Mouse (Mus musculus): Measurements from ENCODE around the gene Rap1gap. TPM values are rescaled to one million over a fixed set of nuclear protein-coding genes. Genes with fewer than 3 reads are reported as not detected.

The Rap1gap gene
- polyA plus RNA-seq (2015; fragmentation: Nextera tagmentation; extraction: Ambion mirVana), result 12.8 and 15.6 TPM in 2 replicates

- ATAC-seq (peak; percentile 37), DNase-seq (peak; percentile 37)
- no peak within 1 kb of the TSS for H3K27ac ChIP-seq (ENCODE audit: low read depth)
- no peaks in the 10 kb centered on the region for H3K9me3 ChIP-seq (ENCODE audit: low read length)
- no peaks in the 10 kb centered on the region for H3K36me3 ChIP-seq (replicated peaks; ENCODE audit: insufficient read depth, low read length)
- H3K4me1 ChIP-seq (ENCODE audit: insufficient read depth), result no peaks in the 10 kb centered on the region
- peak within 1 kb of the TSS; percentile 74 for H3K4me2 ChIP-seq (ENCODE audit: low read depth, low read length)
- peak within 1 kb of the TSS; percentile 55 for H3K4me3 ChIP-seq (ENCODE audit: low read depth, low read length)
- H3K9ac ChIP-seq (replicated peaks), result peak within 1 kb of the TSS; percentile 59
- H3K27me3 ChIP-seq (ENCODE audit: insufficient read depth, low read length), result peaks cover 33% of the 10 kb centered on the region
- under 1% methylated on average over 36 of the region's 44 CpGs for WGBS (ENCODE audit: insufficient replicate concordance)
- TF ChIP-seq CTCF (IDR thresholded peaks at IDR 0.05; ENCODE audit: low read depth) (no peak), EP300 (IDR thresholded peaks at IDR 0.05; ENCODE audit: low read depth) (no peak)
Measured at GRCm38 (mm10) chr4:137664433-137664979, at the start of gene Rap1gap. Rap1gap (plus strand) TSS chr4:137664726.

- Histone ChIP-seq H3K4me3 (ENCODE audit: low read depth, low read length) (no peak overlapping the region), H3K9ac (replicated peaks) (no peak overlapping the region), H3K27me3 (ENCODE audit: insufficient read depth, low read length) (no peaks in the 10 kb centered on the region), H3K4me2 (ENCODE audit: low read depth, low read length) (no peak overlapping the region), H3K4me1 (ENCODE audit: insufficient read depth) (no peaks in the 10 kb centered on the region), H3K27ac (ENCODE audit: low read depth) (no peak overlapping the region), H3K36me3 (replicated peaks; ENCODE audit: insufficient read depth, low read length) (peaks cover 77% of the 10 kb centered on the region), H3K9me3 (ENCODE audit: low read length) (no peaks in the 10 kb centered on the region)
- TF ChIP-seq EP300 (IDR thresholded peaks at IDR 0.05; ENCODE audit: low read depth) (no peak), CTCF (IDR thresholded peaks at IDR 0.05; ENCODE audit: low read depth) (no peak)
- DNase-seq, result no peak
- WGBS (ENCODE audit: insufficient replicate concordance), result 81% methylated on average over 8 of the region's 8 CpGs
- no peak for ATAC-seq
Measured at GRCm38 (mm10) chr4:137622847-137623246, 41.7 kb upstream of the Rap1gap start.

GRCm38 (mm10) chr4:137627476-137628235 lies 36.9 kb upstream of the Rap1gap start:
- H3K27me3 ChIP-seq (ENCODE audit: insufficient read depth, low read length), result no peaks in the 10 kb centered on the region
- H3K27ac ChIP-seq (ENCODE audit: low read depth), result no peak overlapping the region
- H3K4me3 ChIP-seq (ENCODE audit: low read depth, low read length), result no peak overlapping the region
- H3K9ac ChIP-seq (replicated peaks), result no peak overlapping the region
- peaks cover 75% of the 10 kb centered on the region for H3K36me3 ChIP-seq (replicated peaks; ENCODE audit: insufficient read depth, low read length)
- WGBS (ENCODE audit: insufficient replicate concordance), result 82% methylated on average over 8 of the region's 8 CpGs
- H3K4me1 ChIP-seq (ENCODE audit: insufficient read depth), result no peaks in the 10 kb centered on the region
- ATAC-seq, result no peak
- no peaks in the 10 kb centered on the region for H3K9me3 ChIP-seq (ENCODE audit: low read length)
- H3K4me2 ChIP-seq (ENCODE audit: low read depth, low read length), result no peak overlapping the region
- no peak for DNase-seq
- TF ChIP-seq CTCF (IDR thresholded peaks at IDR 0.05; ENCODE audit: low read depth) (no peak), EP300 (IDR thresholded peaks at IDR 0.05; ENCODE audit: low read depth) (no peak)

GRCm38 (mm10) chr4:137628400-137628799 lies 36.1 kb upstream of the Rap1gap start:
- Histone ChIP-seq H3K9me3 (ENCODE audit: low read length) (no peaks in the 10 kb centered on the region), H3K36me3 (replicated peaks; ENCODE audit: insufficient read depth, low read length) (peaks cover 75% of the 10 kb centered on the region), H3K4me3 (ENCODE audit: low read depth, low read length) (no peak overlapping the region), H3K9ac (replicated peaks) (no peak overlapping the region), H3K4me2 (ENCODE audit: low read depth, low read length) (no peak overlapping the region), H3K4me1 (ENCODE audit: insufficient read depth) (no peaks in the 10 kb centered on the region), H3K27ac (ENCODE audit: low read depth) (no peak overlapping the region), H3K27me3 (ENCODE audit: insufficient read depth, low read length) (no peaks in the 10 kb centered on the region)
- 85% methylated on average over 6 of the region's 6 CpGs for WGBS (ENCODE audit: insufficient replicate concordance)
- no peak for ATAC-seq
- TF ChIP-seq CTCF (IDR thresholded peaks at IDR 0.05; ENCODE audit: low read depth) (no peak), EP300 (IDR thresholded peaks at IDR 0.05; ENCODE audit: low read depth) (no peak)
- no peak for DNase-seq

- Histone ChIP-seq H3K4me1 (ENCODE audit: insufficient read depth) (no peaks in the 10 kb centered on the region), H3K27me3 (ENCODE audit: insufficient read depth, low read length) (no peaks in the 10 kb centered on the region), H3K4me2 (ENCODE audit: low read depth, low read length) (no peak overlapping the region), H3K9me3 (ENCODE audit: low read length) (no peaks in the 10 kb centered on the region), H3K27ac (ENCODE audit: low read depth) (no peak overlapping the region), H3K36me3 (replicated peaks; ENCODE audit: insufficient read depth, low read length) (peaks cover 74% of the 10 kb centered on the region), H3K9ac (replicated peaks) (no peak overlapping the region), H3K4me3 (ENCODE audit: low read depth, low read length) (no peak overlapping the region)
- TF ChIP-seq CTCF (IDR thresholded peaks at IDR 0.05; ENCODE audit: low read depth) (no peak), EP300 (IDR thresholded peaks at IDR 0.05; ENCODE audit: low read depth) (no peak)
- DNase-seq, result no peak
- ATAC-seq, result no peak
- WGBS (ENCODE audit: insufficient replicate concordance), result 81% methylated on average over 7 of the region's 7 CpGs
Measured at GRCm38 (mm10) chr4:137629354-137629753, 35.2 kb upstream of the Rap1gap start.

- no peak overlapping the region for H3K9ac ChIP-seq (replicated peaks)
- DNase-seq (no peak), ATAC-seq (no peak)
- H3K4me2 ChIP-seq (ENCODE audit: low read depth, low read length), result no peak overlapping the region
- no peaks in the 10 kb centered on the region for H3K9me3 ChIP-seq (ENCODE audit: low read length)
- no peak overlapping the region for H3K27ac ChIP-seq (ENCODE audit: low read depth)
- H3K36me3 ChIP-seq (replicated peaks; ENCODE audit: insufficient read depth, low read length), result peaks cover 73% of the 10 kb centered on the region
- H3K27me3 ChIP-seq (ENCODE audit: insufficient read depth, low read length), result no peaks in the 10 kb centered on the region
- no peaks in the 10 kb centered on the region for H3K4me1 ChIP-seq (ENCODE audit: insufficient read depth)
- TF ChIP-seq CTCF (IDR thresholded peaks at IDR 0.05; ENCODE audit: low read depth) (no peak), EP300 (IDR thresholded peaks at IDR 0.05; ENCODE audit: low read depth) (no peak)
- no peak overlapping the region for H3K4me3 ChIP-seq (ENCODE audit: low read depth, low read length)
- WGBS (ENCODE audit: insufficient replicate concordance), result 81% methylated on average over 2 of the region's 2 CpGs
Measured at GRCm38 (mm10) chr4:137630153-137630552, 34.4 kb upstream of the Rap1gap start.
